Mouse (Mus musculus): ENCODE measurements at regions not wholly inside any gene's neighbourhood (a gene's known extent, or its start where the extent isn't known, plus 50 kb on each side); places are given as distances from the start of the nearest gene placed in this dataset.

GRCm38 (mm10) chr8:116372574-116372973, 132.2 kb upstream of the Dynlrb2 start:
- Histone ChIP-seq H3K27me3 (replicated peaks) (no peaks in the 10 kb centered on the region), H3K36me3 (no peaks in the 10 kb centered on the region), H3K9ac (no peak overlapping the region), H3K4me3 (replicated peaks) (no peak overlapping the region), H3K27ac (no peak overlapping the region), H3K4me1 (peaks cover 4% of the 10 kb centered on the region; the same call in 1 of the 2 replicates), H3K4me2 (no peak overlapping the region), H3K9me3 (no peaks in the 10 kb centered on the region)
- 45% methylated on average over 3 of the region's 3 CpGs for WGBS
- ATAC-seq (ENCODE audit: insufficient read depth, low FRiP score, low read depth): no peak

GRCm38 (mm10) chr8:116372056-116372455, 132.7 kb upstream of the Dynlrb2 start:
- Histone ChIP-seq H3K27me3 (replicated peaks) (no peaks in the 10 kb centered on the region), H3K27ac (no peak overlapping the region), H3K4me2 (no peak overlapping the region), H3K4me1 (peaks cover 4% of the 10 kb centered on the region; the same call in 1 of the 2 replicates), H3K9me3 (no peaks in the 10 kb centered on the region), H3K4me3 (replicated peaks) (no peak overlapping the region), H3K9ac (no peak overlapping the region), H3K36me3 (no peaks in the 10 kb centered on the region)
- WGBS: 77% methylated on average over 9 of the region's 9 CpGs
- no peak for ATAC-seq (ENCODE audit: insufficient read depth, low FRiP score, low read depth)

GRCm38 (mm10) chr8:116367491-116367890, 137.3 kb upstream of the Dynlrb2 start:
- H3K4me3 ChIP-seq (replicated peaks): no peak overlapping the region
- H3K9ac ChIP-seq: no peak overlapping the region
- whole genome bisulfite sequencing: 59% methylated on average over 6 of the region's 6 CpGs
- peaks cover 4% of the 10 kb centered on the region; the same call in 1 of the 2 replicates for H3K4me1 ChIP-seq
- no peaks in the 10 kb centered on the region for H3K36me3 ChIP-seq
- ATAC-seq (ENCODE audit: insufficient read depth, low FRiP score, low read depth): no peak
- no peaks in the 10 kb centered on the region for H3K27me3 ChIP-seq (replicated peaks)
- no peaks in the 10 kb centered on the region for H3K9me3 ChIP-seq
- H3K4me2 ChIP-seq: no peak overlapping the region
- no peak overlapping the region for H3K27ac ChIP-seq

- no peak overlapping the region for H3K9ac ChIP-seq
- H3K36me3 ChIP-seq: no peaks in the 10 kb centered on the region
- no peaks in the 10 kb centered on the region for H3K4me1 ChIP-seq
- no peak overlapping the region for H3K4me3 ChIP-seq (replicated peaks)
- H3K27me3 ChIP-seq (replicated peaks): no peaks in the 10 kb centered on the region
- H3K27ac ChIP-seq: no peak overlapping the region
- no peaks in the 10 kb centered on the region for H3K9me3 ChIP-seq
- WGBS: 58% methylated on average over 3 of the region's 3 CpGs
- no peak for ATAC-seq (ENCODE audit: insufficient read depth, low FRiP score, low read depth)
- no peak overlapping the region for H3K4me2 ChIP-seq
Measured at GRCm38 (mm10) chr8:116366706-116367105, 138.1 kb upstream of the Dynlrb2 start.

- no peaks in the 10 kb centered on the region for H3K27me3 ChIP-seq (replicated peaks)
- H3K36me3 ChIP-seq: no peaks in the 10 kb centered on the region
- no peak overlapping the region for H3K9ac ChIP-seq
- WGBS: 73% methylated on average over 1 of the region's 1 CpGs
- H3K9me3 ChIP-seq: no peaks in the 10 kb centered on the region
- ATAC-seq (ENCODE audit: insufficient read depth, low FRiP score, low read depth): no peak
- H3K27ac ChIP-seq: no peak overlapping the region
- no peaks in the 10 kb centered on the region for H3K4me1 ChIP-seq
- H3K4me2 ChIP-seq: no peak overlapping the region
- no peak overlapping the region for H3K4me3 ChIP-seq (replicated peaks)
Measured at GRCm38 (mm10) chr8:116364751-116365150, 140.0 kb upstream of the Dynlrb2 start.

- Histone ChIP-seq H3K4me2 (no peak overlapping the region), H3K27me3 (replicated peaks) (no peaks in the 10 kb centered on the region), H3K27ac (no peak overlapping the region), H3K9me3 (no peaks in the 10 kb centered on the region), H3K4me1 (no peaks in the 10 kb centered on the region), H3K9ac (no peak overlapping the region), H3K4me3 (replicated peaks) (no peak overlapping the region), H3K36me3 (no peaks in the 10 kb centered on the region)
- no peak for ATAC-seq (ENCODE audit: insufficient read depth, low FRiP score, low read depth)
- 77% methylated on average over 2 of the region's 2 CpGs for WGBS
Measured at GRCm38 (mm10) chr8:116364172-116364571, 140.6 kb upstream of the Dynlrb2 start.

- WGBS: 42% methylated on average over 4 of the region's 4 CpGs
- Histone ChIP-seq H3K4me3 (replicated peaks) (no peak overlapping the region), H3K27ac (no peak overlapping the region), H3K9ac (no peak overlapping the region), H3K4me2 (no peak overlapping the region), H3K36me3 (no peaks in the 10 kb centered on the region), H3K9me3 (no peaks in the 10 kb centered on the region), H3K4me1 (no peaks in the 10 kb centered on the region), H3K27me3 (replicated peaks) (no peaks in the 10 kb centered on the region)
- no peak for ATAC-seq (ENCODE audit: insufficient read depth, low FRiP score, low read depth)
Measured at GRCm38 (mm10) chr8:116362351-116362750, 142.4 kb upstream of the Dynlrb2 start.

GRCm38 (mm10) chr8:116359761-116360160, 145.0 kb upstream of the Dynlrb2 start:
- Histone ChIP-seq H3K27me3 (replicated peaks) (no peaks in the 10 kb centered on the region), H3K4me1 (no peaks in the 10 kb centered on the region), H3K9ac (no peak overlapping the region), H3K4me2 (no peak overlapping the region), H3K27ac (no peak overlapping the region), H3K9me3 (no peaks in the 10 kb centered on the region), H3K4me3 (replicated peaks) (no peak overlapping the region), H3K36me3 (no peaks in the 10 kb centered on the region)
- ATAC-seq (ENCODE audit: insufficient read depth, low FRiP score, low read depth): no peak
- 75% methylated on average over 4 of the region's 4 CpGs for WGBS

GRCm38 (mm10) chr8:116354756-116355155, 150.0 kb upstream of the Dynlrb2 start:
- no peaks in the 10 kb centered on the region for H3K36me3 ChIP-seq
- H3K9ac ChIP-seq: no peak overlapping the region
- H3K9me3 ChIP-seq: no peaks in the 10 kb centered on the region
- no peaks in the 10 kb centered on the region for H3K27me3 ChIP-seq (replicated peaks)
- 72% methylated on average over 6 of the region's 6 CpGs for WGBS
- no peak overlapping the region for H3K4me2 ChIP-seq
- no peak for ATAC-seq (ENCODE audit: insufficient read depth, low FRiP score, low read depth)
- H3K4me1 ChIP-seq: no peaks in the 10 kb centered on the region
- H3K4me3 ChIP-seq (replicated peaks): no peak overlapping the region
- H3K27ac ChIP-seq: no peak overlapping the region

- WGBS: 81% methylated on average over 5 of the region's 5 CpGs
- H3K4me2 ChIP-seq: no peak overlapping the region
- no peak for ATAC-seq (ENCODE audit: insufficient read depth, low FRiP score, low read depth)
- H3K9ac ChIP-seq: no peak overlapping the region
- no peaks in the 10 kb centered on the region for H3K9me3 ChIP-seq
- no peak overlapping the region for H3K27ac ChIP-seq
- no peaks in the 10 kb centered on the region for H3K4me1 ChIP-seq
- no peaks in the 10 kb centered on the region for H3K27me3 ChIP-seq (replicated peaks)
- no peaks in the 10 kb centered on the region for H3K36me3 ChIP-seq
- H3K4me3 ChIP-seq (replicated peaks): no peak overlapping the region
Measured at GRCm38 (mm10) chr8:116353911-116354310, 150.9 kb upstream of the Dynlrb2 start.

GRCm38 (mm10) chr8:116352635-116353034, 152.1 kb upstream of the Dynlrb2 start:
- H3K4me1 ChIP-seq: no peaks in the 10 kb centered on the region
- H3K36me3 ChIP-seq: no peaks in the 10 kb centered on the region
- 93% methylated on average over 2 of the region's 2 CpGs for WGBS
- H3K27ac ChIP-seq: no peak overlapping the region
- H3K9me3 ChIP-seq: no peaks in the 10 kb centered on the region
- no peak overlapping the region for H3K4me2 ChIP-seq
- no peak overlapping the region for H3K9ac ChIP-seq
- no peaks in the 10 kb centered on the region for H3K27me3 ChIP-seq (replicated peaks)
- ATAC-seq (ENCODE audit: insufficient read depth, low FRiP score, low read depth): no peak
- no peak overlapping the region for H3K4me3 ChIP-seq (replicated peaks)

- no peak overlapping the region for H3K4me3 ChIP-seq (replicated peaks)
- no peak for ATAC-seq (ENCODE audit: insufficient read depth, low FRiP score, low read depth)
- H3K4me2 ChIP-seq: no peak overlapping the region
- no peaks in the 10 kb centered on the region for H3K27me3 ChIP-seq (replicated peaks)
- no peak overlapping the region for H3K27ac ChIP-seq
- WGBS: 76% methylated on average over 8 of the region's 8 CpGs
- no peaks in the 10 kb centered on the region for H3K9me3 ChIP-seq
- H3K9ac ChIP-seq: no peak overlapping the region
- H3K36me3 ChIP-seq: no peaks in the 10 kb centered on the region
- H3K4me1 ChIP-seq: no peaks in the 10 kb centered on the region
Measured at GRCm38 (mm10) chr8:116348971-116349370, 155.8 kb upstream of the Dynlrb2 start.

GRCm38 (mm10) chr8:116346990-116347389, 157.8 kb upstream of the Dynlrb2 start:
- Histone ChIP-seq H3K27ac (no peak overlapping the region), H3K36me3 (no peaks in the 10 kb centered on the region), H3K27me3 (replicated peaks) (no peaks in the 10 kb centered on the region), H3K9me3 (no peaks in the 10 kb centered on the region), H3K4me1 (no peaks in the 10 kb centered on the region), H3K4me2 (no peak overlapping the region), H3K4me3 (replicated peaks) (no peak overlapping the region), H3K9ac (no peak overlapping the region)
- 56% methylated on average over 5 of the region's 5 CpGs for WGBS
- peak; percentile 50; the same call in 1 of the 2 replicates for ATAC-seq (ENCODE audit: insufficient read depth, low FRiP score, low read depth)

Data from stomach, embryonic 15.5 days (tissue).